Mouse (Mus musculus): ENCODE data around the gene Cpne5. TPM values are rescaled to one million over a fixed set of nuclear protein-coding genes. Genes with fewer than 3 reads are reported as not detected.

Cpne5 gene
- polyA plus RNA-seq, 1 experiment from 2014 or later: 0.27 TPM

GRCm38 (mm10) chr17:29238421-29238945 is 516 bp upstream of the Cpne5 start:
- Histone ChIP-seq H3K36me3 (no peaks in the 10 kb centered on the region), H3K4me1 (replicated peaks) (peaks cover 13% of the 10 kb centered on the region), H3K4me2 (peak overlapping the region; percentile 70), H3K9ac (no peak overlapping the region), H3K27me3 (peaks cover 83% of the 10 kb centered on the region), H3K4me3 (replicated peaks) (peak overlapping the region; percentile 54), H3K9me3 (replicated peaks) (no peaks in the 10 kb centered on the region), H3K27ac (no peak overlapping the region)
- 3% methylated on average over 23 of the region's 23 CpGs for WGBS (ENCODE audit: insufficient replicate concordance)
- ATAC-seq (ENCODE audit: low read depth) (no peak), DNase-seq (no peak)

- ATAC-seq (ENCODE audit: low read depth) (no peak), DNase-seq (no peak)
- H3K27me3 ChIP-seq: peaks cover 81% of the 10 kb centered on the region
- WGBS (ENCODE audit: insufficient replicate concordance): 3% methylated on average over 29 of the region's 32 CpGs
- H3K4me2 ChIP-seq: peak overlapping the region; percentile 70
- no peaks in the 10 kb centered on the region for H3K9me3 ChIP-seq (replicated peaks)
- H3K9ac ChIP-seq: 0 out of 2 replicates have a peak overlapping the region, but pooled peaks have one; percentile 22
- no peaks in the 10 kb centered on the region for H3K36me3 ChIP-seq
- H3K4me3 ChIP-seq (replicated peaks): peak overlapping the region; percentile 54
- no peak overlapping the region for H3K27ac ChIP-seq
- peaks cover 13% of the 10 kb centered on the region for H3K4me1 ChIP-seq (replicated peaks)
These were observed 648 bp downstream of the Cpne5 start for GRCm38 (mm10) chr17:29237267-29237771.

GRCm38 (mm10) chr17:29236111-29236510 is 1.9 kb downstream of the Cpne5 start:
- 54% methylated on average over 7 of the region's 7 CpGs for WGBS (ENCODE audit: insufficient replicate concordance)
- no peak for ATAC-seq (ENCODE audit: low read depth)
- Histone ChIP-seq H3K4me3 (replicated peaks) (no peak overlapping the region), H3K27me3 (peaks cover 73% of the 10 kb centered on the region), H3K9me3 (replicated peaks) (no peaks in the 10 kb centered on the region), H3K27ac (no peak overlapping the region), H3K4me1 (replicated peaks) (peaks cover 13% of the 10 kb centered on the region), H3K9ac (no peak overlapping the region), H3K36me3 (no peaks in the 10 kb centered on the region), H3K4me2 (no peak overlapping the region)
- DNase-seq: no peak

GRCm38 (mm10) chr17:29231109-29231508 is 6.9 kb downstream of the Cpne5 start:
- WGBS (ENCODE audit: insufficient replicate concordance): 60% methylated on average over 10 of the region's 10 CpGs
- Histone ChIP-seq H3K9me3 (replicated peaks) (no peaks in the 10 kb centered on the region), H3K27me3 (peaks cover 28% of the 10 kb centered on the region), H3K36me3 (no peaks in the 10 kb centered on the region), H3K27ac (no peak overlapping the region), H3K4me1 (replicated peaks) (no peaks in the 10 kb centered on the region; the same call in 1 of the 2 replicates), H3K4me2 (no peak overlapping the region), H3K9ac (no peak overlapping the region), H3K4me3 (replicated peaks) (no peak overlapping the region)
- ATAC-seq (ENCODE audit: low read depth) (no peak), DNase-seq (no peak)

- DNase-seq: no peak
- Histone ChIP-seq H3K36me3 (no peaks in the 10 kb centered on the region), H3K4me2 (no peak overlapping the region), H3K27me3 (no peaks in the 10 kb centered on the region), H3K9me3 (replicated peaks) (no peaks in the 10 kb centered on the region), H3K4me3 (replicated peaks) (no peak overlapping the region), H3K9ac (no peak overlapping the region), H3K27ac (no peak overlapping the region), H3K4me1 (replicated peaks) (no peaks in the 10 kb centered on the region)
- no peak for ATAC-seq (ENCODE audit: low read depth)
- 75% methylated on average over 14 of the region's 14 CpGs for WGBS (ENCODE audit: insufficient replicate concordance)
These were observed 17.3 kb downstream of the Cpne5 start for GRCm38 (mm10) chr17:29220631-29221030.

- no peaks in the 10 kb centered on the region for H3K4me1 ChIP-seq (replicated peaks)
- ATAC-seq (ENCODE audit: low read depth): no peak
- no peak overlapping the region for H3K4me3 ChIP-seq (replicated peaks)
- no peaks in the 10 kb centered on the region for H3K9me3 ChIP-seq (replicated peaks)
- H3K4me2 ChIP-seq: no peak overlapping the region
- H3K9ac ChIP-seq: no peak overlapping the region
- 74% methylated on average over 5 of the region's 5 CpGs for WGBS (ENCODE audit: insufficient replicate concordance)
- H3K27me3 ChIP-seq: peaks cover 16% of the 10 kb centered on the region
- no peak for DNase-seq
- H3K27ac ChIP-seq: no peak overlapping the region
- H3K36me3 ChIP-seq: no peaks in the 10 kb centered on the region
These were observed 19.9 kb downstream of the Cpne5 start for GRCm38 (mm10) chr17:29218017-29218416.

GRCm38 (mm10) chr17:29216078-29216477 is 21.9 kb downstream of the Cpne5 start:
- Histone ChIP-seq H3K36me3 (no peaks in the 10 kb centered on the region), H3K4me1 (replicated peaks) (no peaks in the 10 kb centered on the region), H3K9me3 (replicated peaks) (no peaks in the 10 kb centered on the region), H3K27ac (no peak overlapping the region), H3K4me2 (no peak overlapping the region), H3K9ac (no peak overlapping the region), H3K4me3 (replicated peaks) (no peak overlapping the region), H3K27me3 (peaks cover 16% of the 10 kb centered on the region)
- no peak for ATAC-seq (ENCODE audit: low read depth)
- DNase-seq: no peak
- WGBS (ENCODE audit: insufficient replicate concordance): 49% methylated on average over 7 of the region's 7 CpGs

- H3K4me3 ChIP-seq (replicated peaks): no peak overlapping the region
- no peak for ATAC-seq (ENCODE audit: low read depth)
- no peaks in the 10 kb centered on the region for H3K4me1 ChIP-seq (replicated peaks)
- no peak overlapping the region for H3K4me2 ChIP-seq
- H3K27me3 ChIP-seq: peaks cover 16% of the 10 kb centered on the region
- DNase-seq: no peak
- H3K9me3 ChIP-seq (replicated peaks): no peaks in the 10 kb centered on the region
- WGBS (ENCODE audit: insufficient replicate concordance): 45% methylated on average over 10 of the region's 10 CpGs
- H3K36me3 ChIP-seq: no peaks in the 10 kb centered on the region
- H3K27ac ChIP-seq: no peak overlapping the region
- no peak overlapping the region for H3K9ac ChIP-seq
These were observed 23.3 kb downstream of the Cpne5 start for GRCm38 (mm10) chr17:29214655-29215054.

GRCm38 (mm10) chr17:29214193-29214456 is 23.8 kb downstream of the Cpne5 start:
- Histone ChIP-seq H3K9me3 (replicated peaks) (no peaks in the 10 kb centered on the region), H3K9ac (no peak overlapping the region), H3K4me1 (replicated peaks) (no peaks in the 10 kb centered on the region), H3K27ac (no peak overlapping the region), H3K27me3 (peaks cover 16% of the 10 kb centered on the region), H3K36me3 (no peaks in the 10 kb centered on the region), H3K4me3 (replicated peaks) (no peak overlapping the region), H3K4me2 (no peak overlapping the region)
- DNase-seq (no peak), ATAC-seq (ENCODE audit: low read depth) (no peak)
- 56% methylated on average over 4 of the region's 4 CpGs for WGBS (ENCODE audit: insufficient replicate concordance)

GRCm38 (mm10) chr17:29213381-29214192 is 24.4 kb downstream of the Cpne5 start:
- Histone ChIP-seq H3K36me3 (no peaks in the 10 kb centered on the region), H3K4me3 (replicated peaks) (no peak overlapping the region), H3K4me1 (replicated peaks) (no peaks in the 10 kb centered on the region), H3K9ac (no peak overlapping the region), H3K4me2 (no peak overlapping the region), H3K27ac (no peak overlapping the region), H3K27me3 (peaks cover 16% of the 10 kb centered on the region), H3K9me3 (replicated peaks) (no peaks in the 10 kb centered on the region)
- DNase-seq (no peak), ATAC-seq (ENCODE audit: low read depth) (no peak)
- WGBS (ENCODE audit: insufficient replicate concordance): 35% methylated on average over 12 of the region's 12 CpGs

GRCm38 (mm10) chr17:29211836-29212235 is 26.1 kb downstream of the Cpne5 start:
- H3K36me3 ChIP-seq: no peaks in the 10 kb centered on the region
- H3K4me2 ChIP-seq: no peak overlapping the region
- no peaks in the 10 kb centered on the region for H3K9me3 ChIP-seq (replicated peaks)
- no peak overlapping the region for H3K9ac ChIP-seq
- no peaks in the 10 kb centered on the region for H3K4me1 ChIP-seq (replicated peaks)
- H3K4me3 ChIP-seq (replicated peaks): no peak overlapping the region
- no peak for DNase-seq
- H3K27me3 ChIP-seq: peaks cover 16% of the 10 kb centered on the region
- 30% methylated on average over 7 of the region's 7 CpGs for WGBS (ENCODE audit: insufficient replicate concordance)
- H3K27ac ChIP-seq: no peak overlapping the region
- ATAC-seq (ENCODE audit: low read depth): no peak

- WGBS (ENCODE audit: insufficient replicate concordance): 81% methylated on average over 3 of the region's 3 CpGs
- H3K36me3 ChIP-seq: no peaks in the 10 kb centered on the region
- H3K27ac ChIP-seq: no peak overlapping the region
- no peak for DNase-seq
- no peaks in the 10 kb centered on the region for H3K4me1 ChIP-seq (replicated peaks)
- H3K4me3 ChIP-seq (replicated peaks): no peak overlapping the region
- no peak overlapping the region for H3K9ac ChIP-seq
- ATAC-seq (ENCODE audit: low read depth): no peak
- H3K4me2 ChIP-seq: no peak overlapping the region
- H3K9me3 ChIP-seq (replicated peaks): no peaks in the 10 kb centered on the region
- H3K27me3 ChIP-seq: peaks cover 15% of the 10 kb centered on the region
These were observed 27.9 kb downstream of the Cpne5 start for GRCm38 (mm10) chr17:29210037-29210436.
